Mouse (Mus musculus): Measurements from ENCODE around the gene Emc6. TPM values are rescaled to one million over a fixed set of nuclear protein-coding genes. Genes with fewer than 3 reads are reported as not detected.

Emc6 gene
- polyA plus RNA-seq, 1 experiment from 2014 or later = 114 TPM

DNA sequence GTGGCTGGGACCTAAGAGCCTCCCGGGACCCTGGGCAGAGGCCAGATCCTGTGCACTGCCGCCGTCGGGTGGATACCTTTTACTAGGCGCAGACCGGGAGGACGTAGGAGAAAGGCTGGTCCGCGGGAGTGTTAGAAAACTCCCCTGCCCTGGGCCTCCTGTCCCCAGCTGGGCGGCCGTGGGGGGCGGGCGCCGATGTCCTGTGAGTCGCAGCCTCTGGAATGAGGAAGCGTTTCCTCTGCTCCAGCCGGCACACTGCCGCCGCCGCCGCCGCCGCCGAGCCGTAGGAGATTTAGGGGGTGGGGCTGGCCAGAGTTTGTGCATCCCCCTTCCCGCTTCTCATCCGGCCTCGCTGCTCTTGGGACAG is 655 bp upstream of the Emc6 start:
- Histone ChIP-seq H3K36me3 (ENCODE audit: control insufficient read depth, insufficient read depth, low read length) (peaks cover 49% of the 10 kb centered on the region), H3K4me2 (ENCODE audit: low read length) (peak overlapping the region; percentile 70), H3K27me3 (ENCODE audit: control insufficient read depth, insufficient read depth, low read length) (no peaks in the 10 kb centered on the region), H3K9me3 (ENCODE audit: control insufficient read depth, low read length) (no peaks in the 10 kb centered on the region), H3K4me3 (ENCODE audit: control insufficient read depth in 1 of 2, insufficient read depth in 1 of 2, low read depth in 1 of 2, low read length in 2 of 2) (peak overlapping the region; percentile 99), H3K27ac (replicated peaks in 1 of 2; ENCODE audit: control insufficient read depth in 1 of 2, insufficient read depth in 1 of 2, low read depth in 2 of 2, low read length in 2 of 2) (peak overlapping the region; percentile 98 to 100), H3K9ac (ENCODE audit: low read length) (peak overlapping the region; percentile 94), H3K4me1 (ENCODE audit: control insufficient read depth in 2 of 2, insufficient read depth in 2 of 2, low read length in 2 of 2) (peaks cover 12 to 28% of the 10 kb centered on the region in 2 experiments)
- WGBS = under 1% methylated on average over 28 of the region's 28 CpGs
- peak; percentile 87 for ATAC-seq (ENCODE audit: insufficient number of reproducible peaks, insufficient read depth, low FRiP score, low read depth)

DNA sequence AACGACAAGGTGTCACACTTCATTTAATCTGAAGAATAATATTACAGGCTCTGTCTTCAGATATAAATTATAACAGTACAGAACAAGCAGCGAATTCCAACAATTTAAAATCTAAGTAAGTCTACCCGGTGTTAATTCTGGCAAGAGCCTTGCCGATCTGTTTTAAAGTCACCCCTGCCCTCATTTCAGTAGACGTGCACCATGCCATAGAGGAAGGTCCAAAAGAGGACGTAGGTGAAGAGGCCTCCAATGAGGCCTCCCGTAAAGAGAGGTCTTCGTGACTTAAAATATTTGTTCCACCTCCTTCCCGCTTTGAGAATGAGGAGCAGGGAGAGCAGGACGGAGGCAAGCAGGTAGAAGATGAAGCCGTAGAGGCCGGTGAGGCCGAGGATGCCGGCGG is 651 bp downstream of the Emc6 start:
- peak overlapping the region in 1 of 2 experiments; percentile 76; a peak in 1 of 4 replicates for H3K27ac ChIP-seq (replicated peaks in 1 of 2; ENCODE audit: control insufficient read depth in 1 of 2, insufficient read depth in 1 of 2, low read depth in 2 of 2, low read length in 2 of 2)
- WGBS = under 1% methylated on average over 15 of the region's 15 CpGs
- peaks cover 20 to 40% of the 10 kb centered on the region in 2 experiments for H3K4me1 ChIP-seq (ENCODE audit: control insufficient read depth in 2 of 2, insufficient read depth in 2 of 2, low read length in 2 of 2)
- H3K4me3 ChIP-seq (ENCODE audit: control insufficient read depth in 1 of 2, insufficient read depth in 1 of 2, low read depth in 1 of 2, low read length in 2 of 2) = peak overlapping the region; percentile 65 to 99
- H3K9me3 ChIP-seq (ENCODE audit: control insufficient read depth, low read length) = no peaks in the 10 kb centered on the region
- ATAC-seq (ENCODE audit: insufficient number of reproducible peaks, insufficient read depth, low FRiP score, low read depth) = no peak
- H3K9ac ChIP-seq (ENCODE audit: low read length) = peak overlapping the region; percentile 95
- H3K36me3 ChIP-seq (ENCODE audit: control insufficient read depth, insufficient read depth, low read length) = peaks cover 47% of the 10 kb centered on the region
- peak overlapping the region; percentile 81 for H3K4me2 ChIP-seq (ENCODE audit: low read length)
- no peaks in the 10 kb centered on the region for H3K27me3 ChIP-seq (ENCODE audit: control insufficient read depth, insufficient read depth, low read length)

DNA sequence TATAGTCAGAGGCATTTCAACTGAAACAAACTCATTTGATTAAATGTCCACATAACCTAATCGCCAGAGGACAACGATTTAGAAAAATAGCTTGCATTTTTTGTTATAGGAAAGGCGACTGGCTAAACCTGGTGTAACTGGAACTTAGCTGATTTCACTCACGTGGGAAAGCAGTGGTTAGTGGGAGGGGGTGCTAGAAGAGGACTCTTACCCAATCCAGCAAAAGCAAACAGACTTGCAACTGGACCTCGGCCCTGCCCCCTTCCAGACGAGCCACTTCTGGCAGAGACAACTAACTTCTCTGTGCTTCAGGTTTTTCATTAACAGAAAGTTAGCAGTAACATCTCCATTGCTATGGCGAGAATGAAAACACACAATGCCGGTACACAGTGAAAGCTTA is 1.2 kb downstream of the Emc6 start:
- H3K4me2 ChIP-seq (ENCODE audit: low read length) = peak overlapping the region; percentile 81
- no peak for ATAC-seq (ENCODE audit: insufficient number of reproducible peaks, insufficient read depth, low FRiP score, low read depth)
- H3K9ac ChIP-seq (ENCODE audit: low read length) = peak overlapping the region; percentile 95
- peaks cover 20 to 40% of the 10 kb centered on the region in 2 experiments for H3K4me1 ChIP-seq (ENCODE audit: control insufficient read depth in 2 of 2, insufficient read depth in 2 of 2, low read length in 2 of 2)
- no peaks in the 10 kb centered on the region for H3K9me3 ChIP-seq (ENCODE audit: control insufficient read depth, low read length)
- peak overlapping the region; percentile 65 to 99; a peak in 3 of 4 replicates for H3K4me3 ChIP-seq (ENCODE audit: control insufficient read depth in 1 of 2, insufficient read depth in 1 of 2, low read depth in 1 of 2, low read length in 2 of 2)
- no peaks in the 10 kb centered on the region for H3K27me3 ChIP-seq (ENCODE audit: control insufficient read depth, insufficient read depth, low read length)
- peaks cover 48% of the 10 kb centered on the region for H3K36me3 ChIP-seq (ENCODE audit: control insufficient read depth, insufficient read depth, low read length)
- H3K27ac ChIP-seq (replicated peaks in 1 of 2; ENCODE audit: control insufficient read depth in 1 of 2, insufficient read depth in 1 of 2, low read depth in 2 of 2, low read length in 2 of 2) = no peak overlapping the region
- 44% methylated on average over 8 of the region's 8 CpGs for WGBS

DNA sequence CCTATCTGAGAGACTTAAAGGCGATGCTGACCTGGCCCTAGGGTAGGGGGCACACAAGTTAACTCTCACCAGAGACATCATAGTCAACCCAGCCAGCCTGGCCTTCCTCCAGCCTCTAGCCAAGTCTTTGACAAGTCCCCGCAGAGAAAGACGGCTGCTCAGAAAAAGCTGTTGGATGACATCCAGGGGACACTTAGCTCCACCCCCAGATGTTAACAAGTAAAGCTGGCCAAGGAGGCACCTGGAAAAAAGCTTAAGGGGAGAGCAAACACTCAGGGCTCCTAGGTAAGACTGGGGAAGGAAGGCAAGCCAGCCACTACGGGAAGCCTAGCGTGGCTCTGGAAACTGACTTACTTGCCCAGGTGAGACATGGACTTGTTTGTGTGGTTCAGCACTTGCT is 4.7 kb downstream of the Emc6 start:
- H3K36me3 ChIP-seq (ENCODE audit: control insufficient read depth, insufficient read depth, low read length) = peaks cover 34% of the 10 kb centered on the region
- no peak overlapping the region for H3K4me3 ChIP-seq (ENCODE audit: control insufficient read depth in 1 of 2, insufficient read depth in 1 of 2, low read depth in 1 of 2, low read length in 2 of 2)
- peak overlapping the region in 1 of 2 experiments; percentile 55; a peak in 2 of 4 replicates for H3K27ac ChIP-seq (replicated peaks in 1 of 2; ENCODE audit: control insufficient read depth in 1 of 2, insufficient read depth in 1 of 2, low read depth in 2 of 2, low read length in 2 of 2)
- H3K9me3 ChIP-seq (ENCODE audit: control insufficient read depth, low read length) = no peaks in the 10 kb centered on the region
- H3K4me1 ChIP-seq (ENCODE audit: control insufficient read depth in 2 of 2, insufficient read depth in 2 of 2, low read length in 2 of 2) = peaks cover 12 to 30% of the 10 kb centered on the region in 2 experiments; a peak in 3 of 4 replicates
- H3K4me2 ChIP-seq (ENCODE audit: low read length) = no peak overlapping the region
- H3K9ac ChIP-seq (ENCODE audit: low read length) = peak overlapping the region; percentile 30
- no peaks in the 10 kb centered on the region for H3K27me3 ChIP-seq (ENCODE audit: control insufficient read depth, insufficient read depth, low read length)
- WGBS = 34% methylated on average over 5 of the region's 5 CpGs
- no peak for ATAC-seq (ENCODE audit: insufficient number of reproducible peaks, insufficient read depth, low FRiP score, low read depth)

DNA sequence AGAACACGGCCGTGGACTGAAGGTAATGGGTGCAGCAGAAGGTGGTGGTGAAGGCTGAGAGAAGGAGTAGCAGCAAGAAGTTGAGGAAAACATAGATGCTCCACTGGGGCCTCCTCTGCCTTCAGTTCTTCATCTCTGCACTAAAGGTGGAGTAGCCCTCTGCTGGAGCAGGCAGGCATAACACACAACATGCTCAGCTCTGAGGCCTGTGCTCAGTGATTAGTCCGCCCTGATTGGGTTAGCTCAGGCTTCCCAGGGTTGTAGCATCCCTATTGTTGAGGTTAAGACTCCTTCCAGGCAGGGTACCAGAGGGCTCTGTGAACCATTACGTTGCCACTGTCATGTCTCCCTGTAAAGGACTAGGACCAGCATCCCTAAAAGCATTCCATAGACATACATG is 7.6 kb downstream of the Emc6 start:
- Histone ChIP-seq H3K9me3 (ENCODE audit: control insufficient read depth, low read length) (no peaks in the 10 kb centered on the region), H3K4me1 (ENCODE audit: control insufficient read depth in 2 of 2, insufficient read depth in 2 of 2, low read length in 2 of 2) (peaks cover 10 to 17% of the 10 kb centered on the region in 2 experiments; a peak in 3 of 4 replicates), H3K27me3 (ENCODE audit: control insufficient read depth, insufficient read depth, low read length) (no peaks in the 10 kb centered on the region), H3K4me3 (ENCODE audit: control insufficient read depth in 1 of 2, insufficient read depth in 1 of 2, low read depth in 1 of 2, low read length in 2 of 2) (no peak overlapping the region), H3K9ac (ENCODE audit: low read length) (no peak overlapping the region), H3K36me3 (ENCODE audit: control insufficient read depth, insufficient read depth, low read length) (peaks cover 22% of the 10 kb centered on the region), H3K4me2 (ENCODE audit: low read length) (no peak overlapping the region), H3K27ac (replicated peaks in 1 of 2; ENCODE audit: control insufficient read depth in 1 of 2, insufficient read depth in 1 of 2, low read depth in 2 of 2, low read length in 2 of 2) (no peak overlapping the region)
- ATAC-seq (ENCODE audit: insufficient number of reproducible peaks, insufficient read depth, low FRiP score, low read depth) = no peak
- 33% methylated on average over 4 of the region's 4 CpGs for WGBS

DNA sequence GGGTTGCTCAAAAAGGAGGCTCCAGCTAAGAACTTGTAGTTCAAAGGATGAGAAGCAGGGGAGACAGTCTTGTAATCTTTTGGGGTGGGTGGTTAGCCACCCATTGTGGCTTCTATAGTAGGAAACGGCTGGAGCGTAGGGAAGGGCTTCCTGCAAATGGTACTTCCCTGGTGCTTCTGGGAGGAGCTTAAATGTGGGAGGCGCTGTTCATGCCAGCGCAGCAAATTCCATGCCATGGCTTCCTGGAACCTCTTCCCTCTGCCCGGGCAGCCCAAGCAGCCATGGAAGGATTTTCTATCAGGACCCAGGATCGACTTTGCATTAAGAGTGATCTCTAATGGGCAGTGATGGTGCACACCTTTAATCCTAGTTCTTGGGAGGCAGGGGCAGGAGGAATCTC is 8.3 kb downstream of the Emc6 start:
- H3K9ac ChIP-seq (ENCODE audit: low read length) = no peak overlapping the region
- no peak overlapping the region for H3K27ac ChIP-seq (replicated peaks in 1 of 2; ENCODE audit: control insufficient read depth in 1 of 2, insufficient read depth in 1 of 2, low read depth in 2 of 2, low read length in 2 of 2)
- WGBS = 68% methylated on average over 6 of the region's 6 CpGs
- no peaks in the 10 kb centered on the region for H3K9me3 ChIP-seq (ENCODE audit: control insufficient read depth, low read length)
- no peak overlapping the region for H3K4me3 ChIP-seq (ENCODE audit: control insufficient read depth in 1 of 2, insufficient read depth in 1 of 2, low read depth in 1 of 2, low read length in 2 of 2)
- no peak overlapping the region for H3K4me2 ChIP-seq (ENCODE audit: low read length)
- no peak for ATAC-seq (ENCODE audit: insufficient number of reproducible peaks, insufficient read depth, low FRiP score, low read depth)
- H3K4me1 ChIP-seq (ENCODE audit: control insufficient read depth in 2 of 2, insufficient read depth in 2 of 2, low read length in 2 of 2) = peaks cover 10 to 17% of the 10 kb centered on the region in 2 experiments; a peak in 3 of 4 replicates
- no peaks in the 10 kb centered on the region for H3K27me3 ChIP-seq (ENCODE audit: control insufficient read depth, insufficient read depth, low read length)
- peaks cover 16% of the 10 kb centered on the region for H3K36me3 ChIP-seq (ENCODE audit: control insufficient read depth, insufficient read depth, low read length)

DNA sequence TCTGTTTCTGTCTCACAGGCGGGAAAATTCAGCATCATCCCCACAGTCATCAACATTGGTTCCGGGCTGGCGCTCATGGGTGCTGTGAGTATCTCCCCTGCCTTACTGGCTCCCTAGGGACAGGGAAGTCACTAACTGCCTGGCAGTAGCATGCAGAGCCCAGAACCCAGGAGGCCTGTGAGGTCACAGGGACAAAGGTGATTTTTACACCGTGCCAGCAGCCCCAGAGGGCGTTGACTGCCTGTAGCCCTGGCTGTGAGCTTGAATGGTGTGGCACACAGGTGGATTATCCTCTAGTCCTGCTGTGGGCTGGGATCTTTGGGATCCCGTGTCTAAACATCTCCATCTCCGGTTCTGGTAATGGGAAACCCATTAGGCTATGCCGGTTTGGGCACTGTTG is 8.8 kb downstream of the Emc6 start:
- Histone ChIP-seq H3K36me3 (ENCODE audit: control insufficient read depth, insufficient read depth, low read length) (peaks cover 13% of the 10 kb centered on the region; the same call in 1 of the 2 replicates), H3K4me1 (ENCODE audit: control insufficient read depth in 2 of 2, insufficient read depth in 2 of 2, low read length in 2 of 2) (peaks cover 10 to 17% of the 10 kb centered on the region in 2 experiments; a peak in 3 of 4 replicates), H3K9me3 (ENCODE audit: control insufficient read depth, low read length) (no peaks in the 10 kb centered on the region), H3K4me2 (ENCODE audit: low read length) (no peak overlapping the region), H3K27me3 (ENCODE audit: control insufficient read depth, insufficient read depth, low read length) (no peaks in the 10 kb centered on the region), H3K9ac (ENCODE audit: low read length) (no peak overlapping the region), H3K4me3 (ENCODE audit: control insufficient read depth in 1 of 2, insufficient read depth in 1 of 2, low read depth in 1 of 2, low read length in 2 of 2) (no peak overlapping the region), H3K27ac (replicated peaks in 1 of 2; ENCODE audit: control insufficient read depth in 1 of 2, insufficient read depth in 1 of 2, low read depth in 2 of 2, low read length in 2 of 2) (no peak overlapping the region)
- ATAC-seq (ENCODE audit: insufficient number of reproducible peaks, insufficient read depth, low FRiP score, low read depth) = no peak
- 76% methylated on average over 8 of the region's 8 CpGs for WGBS

DNA sequence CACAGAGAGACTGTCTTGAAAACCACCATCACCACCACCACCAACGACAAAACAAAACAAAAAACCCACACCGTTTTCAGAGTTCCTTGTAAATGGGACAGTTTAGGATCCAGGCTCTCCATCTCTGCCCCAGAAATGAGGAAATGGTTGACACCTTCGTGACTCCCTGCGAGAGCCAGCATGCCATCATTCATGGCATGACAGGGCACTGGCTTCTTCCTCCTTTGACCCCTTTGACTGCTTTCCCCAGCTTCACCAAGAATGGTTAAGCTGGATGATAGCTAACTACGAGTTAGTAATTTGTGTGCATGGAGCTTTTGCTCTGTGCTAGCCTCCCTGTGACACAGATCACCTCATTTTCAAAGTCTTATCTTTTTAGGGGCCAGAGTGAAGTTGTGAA is 14.6 kb downstream of the Emc6 start:
- Histone ChIP-seq H3K4me1 (ENCODE audit: control insufficient read depth in 2 of 2, insufficient read depth in 2 of 2, low read length in 2 of 2) (peaks cover 3 to 20% of the 10 kb centered on the region in 2 experiments), H3K4me3 (ENCODE audit: control insufficient read depth in 1 of 2, insufficient read depth in 1 of 2, low read depth in 1 of 2, low read length in 2 of 2) (no peak overlapping the region), H3K9me3 (ENCODE audit: control insufficient read depth, low read length) (no peaks in the 10 kb centered on the region), H3K27ac (replicated peaks in 1 of 2; ENCODE audit: control insufficient read depth in 1 of 2, insufficient read depth in 1 of 2, low read depth in 2 of 2, low read length in 2 of 2) (no peak overlapping the region), H3K27me3 (ENCODE audit: control insufficient read depth, insufficient read depth, low read length) (peaks cover 16% of the 10 kb centered on the region), H3K9ac (ENCODE audit: low read length) (no peak overlapping the region), H3K36me3 (ENCODE audit: control insufficient read depth, insufficient read depth, low read length) (no peaks in the 10 kb centered on the region), H3K4me2 (ENCODE audit: low read length) (no peak overlapping the region)
- WGBS = 77% methylated on average over 5 of the region's 5 CpGs
- ATAC-seq (ENCODE audit: insufficient number of reproducible peaks, insufficient read depth, low FRiP score, low read depth) = no peak

All from heart, embryonic 14.5 days (tissue).